Mouse (Mus musculus): ENCODE measurements at regions not wholly inside any gene's neighbourhood (a gene's known extent, or its start where the extent isn't known, plus 50 kb on each side); places are given as distances from the start of the nearest gene placed in this dataset.

DNA sequence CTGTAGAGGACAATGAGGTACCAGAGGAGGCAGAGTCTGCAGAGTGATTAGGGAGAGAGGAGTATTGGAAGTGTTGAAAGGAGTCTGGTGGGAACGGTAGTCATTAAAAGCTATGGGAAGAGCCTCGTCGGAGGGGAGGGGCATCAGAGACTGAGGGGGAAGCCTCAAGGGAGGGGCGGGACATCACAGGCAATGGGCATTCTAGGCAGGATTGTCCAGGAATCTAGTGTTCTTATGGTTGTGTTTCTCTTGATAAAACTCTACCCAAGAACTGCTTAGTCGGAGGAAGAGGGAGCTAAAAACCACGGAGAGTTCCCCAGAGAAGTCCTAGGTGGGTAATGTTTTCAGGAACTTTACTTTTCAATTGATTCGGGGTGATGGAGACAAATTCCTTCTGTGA lies 90.2 kb downstream of the Sec23ip start:
- DNase-seq (ENCODE audit: low spot score in 2 of 2), result no peak

DNA sequence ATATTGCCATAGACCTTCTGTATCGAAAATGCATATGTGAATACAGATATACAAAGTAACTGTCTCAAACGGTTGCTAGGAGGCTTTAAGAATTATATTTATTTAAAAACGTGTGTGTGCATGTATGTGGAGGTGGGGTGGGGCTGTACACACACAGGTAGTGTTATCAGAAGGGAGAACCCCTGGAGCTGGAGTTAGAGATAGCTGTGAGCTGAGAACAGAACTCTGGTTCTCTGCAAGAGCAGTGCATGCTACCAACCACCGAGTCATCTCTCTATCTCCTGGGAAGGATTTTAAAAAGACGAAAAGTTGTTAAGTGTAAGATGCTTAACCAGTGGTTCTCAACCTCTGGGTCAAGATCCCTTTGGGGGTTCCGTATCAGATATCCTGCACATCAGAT lies 91.7 kb downstream of the Sec23ip start:
- no peak for DNase-seq (ENCODE audit: low spot score in 2 of 2)

DNA sequence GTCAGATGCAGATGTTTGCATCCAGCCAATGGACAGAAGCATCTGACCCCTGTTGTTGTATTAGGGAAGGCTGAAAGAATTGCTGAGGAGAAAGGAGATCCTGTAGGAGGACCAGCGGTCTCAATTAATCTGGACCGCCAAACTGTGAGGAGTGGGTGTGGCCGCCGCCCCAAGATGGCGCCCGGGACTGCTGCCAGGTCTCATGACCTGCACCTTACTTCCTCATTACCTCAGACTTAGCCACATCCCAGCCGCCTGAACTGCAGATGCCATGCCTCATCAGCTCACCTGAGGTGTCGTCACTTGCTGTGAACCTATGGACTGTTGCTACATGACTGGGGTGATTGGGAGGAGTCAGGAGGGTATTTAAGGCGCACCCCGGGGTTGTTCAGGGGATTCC lies 97.8 kb downstream of the Sec23ip start:
- DNase-seq (ENCODE audit: low spot score in 2 of 2), result no peak

DNA sequence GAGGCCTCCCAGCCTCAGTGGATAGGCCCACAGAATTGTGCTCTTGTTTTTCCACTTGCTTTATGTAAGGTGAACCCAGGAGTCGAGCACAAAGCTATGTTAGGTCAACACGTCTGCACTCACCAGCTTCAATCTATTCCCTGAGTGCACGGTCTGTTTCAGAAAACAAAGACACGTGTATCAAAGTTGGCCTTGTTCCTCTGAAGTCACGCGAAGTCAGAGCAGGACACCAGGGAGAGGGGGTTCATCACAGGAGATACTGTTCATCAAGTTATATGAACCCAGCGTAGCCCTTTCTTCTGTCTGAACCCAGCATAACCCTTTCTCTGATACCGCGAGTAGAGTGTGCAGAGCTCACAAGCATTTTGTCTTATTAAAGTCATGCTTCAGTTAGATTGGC lies 98.8 kb downstream of the Sec23ip start:
- DNase-seq (ENCODE audit: low spot score in 2 of 2), result no peak

DNA sequence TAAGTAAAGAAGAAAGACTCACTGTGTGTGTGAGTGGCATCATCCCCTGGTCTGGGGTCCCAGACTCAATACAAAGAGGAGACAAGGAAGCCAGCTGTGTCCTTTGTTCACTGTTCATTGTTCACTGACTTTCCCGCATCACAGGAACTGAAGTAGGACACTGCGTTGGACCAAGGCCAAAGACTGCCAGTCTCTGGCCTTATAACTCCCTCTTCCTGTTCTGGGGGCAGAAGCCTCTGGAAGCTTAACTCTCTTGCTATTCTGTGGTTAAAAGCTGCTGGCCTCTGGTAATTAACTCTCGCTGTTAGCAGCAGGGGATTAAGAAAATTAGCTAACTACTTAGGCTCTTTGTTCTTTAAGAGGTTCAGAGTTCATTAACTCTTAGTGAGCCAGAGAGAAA lies 104.5 kb downstream of the Sec23ip start:
- no peak for DNase-seq (ENCODE audit: low spot score in 2 of 2)

DNA sequence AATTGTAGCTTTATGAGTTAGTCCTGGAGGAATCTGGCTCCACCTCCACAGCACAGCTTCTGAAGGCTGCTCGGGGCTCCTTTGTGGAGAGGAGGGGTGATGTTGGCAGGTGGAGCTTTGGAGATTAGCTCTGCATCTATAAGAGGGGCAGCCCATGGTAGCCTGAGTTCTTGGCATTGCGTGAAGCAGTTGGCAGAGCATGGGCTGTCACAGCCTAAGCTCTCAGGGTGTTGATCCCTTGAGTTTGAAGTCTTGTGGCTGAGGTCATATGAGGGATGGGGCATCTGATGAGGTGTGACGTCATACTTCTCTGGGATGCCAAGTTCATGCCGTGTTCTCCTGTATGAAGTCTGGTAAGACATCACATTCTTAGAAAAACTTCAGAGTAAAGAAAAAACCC lies 109.5 kb downstream of the Sec23ip start:
- DNase-seq (ENCODE audit: low spot score in 2 of 2), result no peak

DNA sequence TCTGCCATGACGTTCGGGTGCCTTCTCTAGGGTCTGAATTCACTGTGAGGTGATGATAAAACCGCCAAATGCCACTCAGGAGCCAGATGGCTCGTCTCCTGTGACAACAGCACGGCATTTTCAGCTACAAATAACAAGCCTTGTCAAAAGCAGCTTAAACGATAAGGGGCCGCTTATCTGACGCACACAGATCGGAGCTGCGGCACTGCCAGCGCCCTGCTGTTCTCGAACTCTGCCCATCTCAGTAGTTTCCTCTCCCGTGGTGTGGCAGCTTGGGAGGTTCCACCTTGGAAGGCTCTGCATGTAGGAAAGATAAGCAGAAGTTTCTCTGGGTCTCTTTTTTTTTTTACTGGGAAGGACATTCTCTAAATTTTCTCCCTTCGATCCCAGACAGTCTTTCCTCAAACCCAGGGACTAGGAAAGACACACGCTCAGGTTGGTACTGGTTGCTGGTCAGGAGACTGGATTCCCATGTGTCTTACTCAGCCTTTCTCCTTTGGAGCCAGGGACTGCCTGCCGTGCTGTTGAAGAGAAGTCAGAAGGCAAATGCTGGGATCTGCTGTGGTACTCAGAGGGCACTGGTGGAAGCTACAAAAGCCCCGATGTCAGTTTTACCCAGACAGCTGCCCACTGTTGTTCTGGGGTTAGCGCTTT lies 110.1 kb downstream of the Sec23ip start:
- DNase-seq (ENCODE audit: low spot score in 2 of 2), result peak in 1 of 2 experiments; percentile 28

DNA sequence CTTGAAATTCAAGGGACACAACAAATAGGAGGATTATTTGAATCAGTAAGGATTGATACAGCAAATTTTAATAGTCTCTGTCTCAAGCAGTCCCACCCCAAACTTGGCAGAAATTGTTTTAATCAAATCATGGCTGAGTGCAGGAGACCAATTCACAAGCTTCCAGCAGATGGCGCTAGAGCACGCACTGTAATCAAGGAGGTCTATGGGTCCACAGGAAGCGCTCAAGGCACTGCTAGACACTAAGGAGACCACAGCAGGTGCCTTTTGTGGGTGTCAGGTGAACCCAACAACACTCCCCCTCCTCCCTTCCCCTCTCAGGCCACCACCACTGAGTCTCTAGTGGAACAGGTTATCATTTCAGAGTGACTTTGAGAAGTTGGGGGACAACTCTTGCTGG lies 115.4 kb downstream of the Sec23ip start:
- peak; percentile 40 to 80 for DNase-seq (ENCODE audit: low spot score in 2 of 2)

DNA sequence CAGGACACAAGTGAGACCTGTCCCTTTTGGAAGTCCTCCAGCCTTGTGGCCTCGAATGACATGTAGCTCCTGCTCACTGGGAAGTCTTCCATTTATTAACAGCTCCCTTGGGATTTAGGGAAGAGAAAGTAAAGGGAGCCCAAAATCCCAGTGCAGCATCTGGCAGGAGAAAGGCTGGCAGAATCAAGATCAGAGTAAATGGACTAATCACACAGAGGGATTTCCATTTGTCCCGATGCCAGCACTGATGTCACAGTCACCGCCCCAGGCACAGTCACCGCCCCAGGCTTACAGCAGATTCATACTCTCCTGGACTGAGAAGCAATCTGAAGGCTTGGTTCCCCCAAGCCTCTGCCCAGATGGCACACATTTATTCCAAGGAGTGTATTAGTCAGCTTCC lies 116.0 kb downstream of the Sec23ip start:
- peak; percentile 28 to 46 for DNase-seq (ENCODE audit: low spot score in 2 of 2)

DNA sequence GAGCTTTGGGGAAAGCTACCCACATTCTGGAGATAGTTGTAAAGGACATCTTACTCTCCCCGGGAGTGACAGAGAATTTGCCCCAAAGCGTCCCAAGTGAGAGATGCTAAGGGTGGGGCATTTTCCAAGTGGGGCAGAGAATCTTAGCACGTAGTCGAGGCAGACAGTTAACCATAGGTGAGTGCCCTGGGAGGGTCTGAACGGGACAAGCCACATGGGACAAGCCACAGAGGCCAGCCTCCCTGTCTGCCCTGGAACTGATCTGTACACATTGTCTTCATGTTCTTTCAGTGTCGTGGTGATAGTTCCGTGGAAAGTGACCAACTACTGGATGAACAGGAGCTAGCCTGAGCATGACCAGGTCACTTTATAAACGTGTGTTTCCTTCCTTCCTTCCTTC lies 116.6 kb downstream of the Sec23ip start:
- DNase-seq (ENCODE audit: low spot score in 2 of 2), result no peak

DNA sequence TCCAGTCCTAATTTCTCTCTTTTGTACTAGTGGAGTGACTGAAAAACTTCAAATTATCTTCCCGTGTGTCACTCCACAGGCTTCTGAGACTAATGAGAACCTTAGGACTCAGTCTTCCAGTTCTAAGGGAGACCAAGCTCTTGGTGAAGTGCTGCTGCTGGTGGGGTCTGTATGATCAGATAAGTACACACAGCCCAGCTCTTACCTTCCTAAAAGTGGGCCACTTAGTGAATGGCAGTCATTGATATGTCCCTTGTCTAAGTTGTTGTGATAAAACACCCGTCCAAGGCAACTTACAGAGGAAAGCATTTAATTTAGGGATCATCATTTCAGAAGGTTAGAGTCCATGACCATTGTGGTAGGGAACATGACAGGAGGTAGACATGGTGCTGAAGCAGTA lies 124.1 kb downstream of the Sec23ip start:
- DNase-seq (ENCODE audit: low spot score in 2 of 2), result no peak

DNA sequence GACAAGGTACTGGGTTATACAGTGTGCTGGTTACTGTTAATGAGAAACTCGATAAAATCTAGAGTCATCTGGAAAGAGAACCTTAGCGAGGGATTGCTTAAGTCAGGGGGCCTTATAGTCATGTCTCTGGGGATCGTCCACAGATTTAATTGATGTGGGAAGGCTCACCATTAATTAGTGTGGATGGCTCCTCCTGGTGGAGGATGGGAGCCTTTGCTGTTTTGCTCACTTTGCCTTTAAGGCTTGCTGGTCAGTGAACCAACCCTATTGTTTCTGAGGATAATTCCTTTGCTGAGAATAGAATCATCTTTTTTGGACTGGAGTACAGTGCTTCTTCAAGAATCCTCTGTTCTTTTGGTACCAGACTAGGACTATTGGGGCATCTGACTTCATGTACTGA lies 139.3 kb downstream of the Sec23ip start:
- DNase-seq (ENCODE audit: low spot score in 2 of 2), result no peak

DNA sequence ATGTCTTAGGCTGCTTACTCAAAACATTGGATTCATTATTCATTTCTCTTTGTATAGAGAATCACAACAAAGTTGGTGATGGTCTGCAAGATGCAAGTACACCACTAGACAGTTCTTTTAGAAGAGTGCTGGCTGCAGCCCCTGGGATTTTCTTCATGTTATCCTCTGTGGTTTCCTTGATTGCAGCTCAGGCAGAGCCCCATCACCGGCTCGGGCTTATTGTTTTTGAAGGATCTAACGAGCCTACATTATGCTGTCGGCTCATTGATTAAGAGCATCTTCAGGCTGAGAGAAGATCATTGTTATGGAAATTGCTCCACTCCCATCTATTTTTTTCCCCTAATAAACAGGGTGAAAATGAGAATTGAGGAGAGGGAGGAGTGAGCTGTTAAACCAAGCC lies 140.8 kb downstream of the Sec23ip start:
- no peak for DNase-seq (ENCODE audit: low spot score in 2 of 2)

DNA sequence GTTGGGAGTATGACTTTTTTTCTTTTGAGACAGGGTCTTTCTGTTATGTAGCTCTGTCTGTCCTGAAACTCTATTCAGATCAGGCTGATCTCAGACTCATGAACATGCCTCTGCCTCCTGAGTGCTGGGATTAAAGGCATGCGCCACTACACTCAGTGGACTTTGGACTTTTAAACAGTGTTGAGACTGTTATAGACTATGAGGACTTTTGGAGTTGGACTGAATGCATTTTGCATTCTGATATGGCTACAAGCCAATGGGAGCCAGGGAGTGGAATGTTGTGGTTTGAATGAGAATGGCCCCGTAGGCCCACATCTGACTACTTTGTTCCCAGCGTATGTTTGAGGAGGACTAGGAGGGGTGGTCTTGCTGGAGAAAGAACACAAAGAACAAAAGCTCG lies 165.4 kb downstream of the Sec23ip start:
- no peak for DNase-seq (ENCODE audit: low spot score in 2 of 2)

DNA sequence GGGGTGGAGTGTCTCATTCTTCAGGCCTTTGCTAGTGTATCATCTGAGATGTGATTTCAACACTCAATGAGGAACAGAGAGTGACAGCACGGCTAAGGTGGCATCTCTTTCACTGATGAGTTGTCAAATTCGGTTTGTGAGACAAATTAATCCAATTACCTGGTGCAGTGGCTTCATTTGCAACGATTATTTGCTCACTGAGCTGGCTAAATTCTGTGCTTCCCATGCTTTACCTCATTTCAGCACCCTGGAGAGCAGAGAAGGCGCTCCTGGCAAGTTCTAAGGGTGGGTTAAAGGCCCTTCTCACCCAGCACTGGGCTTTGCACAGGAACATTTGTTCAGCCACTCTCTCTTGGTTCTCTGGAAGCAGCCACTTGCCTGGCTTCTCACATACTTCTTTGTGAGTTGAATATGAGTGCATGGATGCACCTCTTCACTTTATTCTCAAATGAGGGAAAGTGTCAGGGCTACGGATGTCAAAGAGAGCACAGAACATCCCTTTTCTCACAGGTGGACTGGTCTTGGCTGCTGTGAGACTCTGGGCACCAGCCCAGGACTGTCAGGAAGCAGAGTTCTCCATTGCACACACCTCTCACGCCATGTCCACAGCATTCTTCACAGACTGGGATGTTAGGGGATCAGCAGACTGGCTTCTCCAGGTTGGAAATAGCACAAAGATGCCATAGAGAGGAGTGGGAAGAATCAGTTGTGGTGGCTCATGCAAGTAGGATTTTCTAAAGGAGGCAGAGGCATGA lies 193.4 kb downstream of the Sec23ip start:
- DNase-seq (ENCODE audit: low spot score in 2 of 2), result no peak

DNA sequence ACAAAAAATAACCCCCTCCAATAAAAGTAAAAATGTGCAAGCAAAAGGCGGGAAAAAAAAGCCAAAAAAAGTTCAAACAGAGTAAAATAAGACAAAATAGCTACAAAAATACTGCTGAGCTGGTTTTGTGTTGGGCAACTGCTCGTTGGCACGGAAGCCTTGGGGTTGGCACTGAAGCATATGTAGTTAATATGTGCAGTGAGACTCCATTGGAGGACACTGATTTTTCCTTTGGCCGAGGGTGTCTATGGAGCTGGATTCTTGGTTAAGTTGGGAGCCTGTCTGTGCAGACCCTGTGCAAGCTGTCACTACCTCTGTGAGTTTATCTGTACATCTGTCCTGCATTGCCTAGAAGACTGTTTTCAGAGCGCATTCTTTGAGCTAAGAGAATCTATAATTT lies 215.8 kb downstream of the Sec23ip start:
- DNase-seq (ENCODE audit: low spot score in 2 of 2), result no peak

DNA sequence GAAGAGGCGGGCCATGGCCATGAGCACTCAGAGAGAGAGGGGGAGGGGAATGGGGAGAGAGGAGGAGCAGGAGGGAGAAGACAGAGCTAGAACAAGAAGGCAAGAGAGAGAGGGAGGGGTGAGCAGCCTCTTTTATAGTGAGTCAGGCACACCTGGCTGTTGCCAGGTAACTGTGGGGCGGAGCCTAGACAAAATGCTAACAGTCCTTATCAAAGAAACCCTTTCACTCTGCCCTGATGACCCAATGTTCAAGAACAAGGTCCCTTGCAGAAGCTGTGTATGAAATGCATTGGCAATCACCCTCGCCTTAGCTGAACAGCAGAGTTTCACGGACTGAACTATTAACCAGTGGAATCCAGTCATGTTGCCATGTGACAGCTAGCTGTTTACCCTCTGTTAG lies 235.2 kb downstream of the Sec23ip start:
- DNase-seq (ENCODE audit: low spot score in 2 of 2), result no peak

DNA sequence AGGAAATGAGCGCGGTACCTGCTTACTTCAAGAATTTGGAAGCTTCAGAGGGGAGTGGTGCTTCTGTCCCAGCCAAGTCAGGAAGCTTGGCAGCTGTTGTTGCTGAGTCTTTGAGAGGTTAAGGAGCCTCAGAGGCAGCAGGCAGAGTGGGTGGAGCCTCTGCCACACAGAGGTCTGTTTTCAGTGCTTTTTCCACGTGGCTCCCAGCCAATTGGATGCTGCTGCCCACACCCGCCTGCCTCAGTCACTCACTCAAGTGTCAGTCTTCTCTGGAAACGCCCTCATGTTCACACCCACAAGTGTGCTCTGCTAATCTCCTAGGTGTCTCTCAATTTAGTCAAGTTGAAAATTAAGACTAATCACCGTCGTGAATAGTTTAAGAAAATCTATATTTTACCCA lies 236.1 kb downstream of the Sec23ip start:
- DNase-seq (ENCODE audit: low spot score in 2 of 2), result peak in 1 of 2 experiments; percentile 3

DNA sequence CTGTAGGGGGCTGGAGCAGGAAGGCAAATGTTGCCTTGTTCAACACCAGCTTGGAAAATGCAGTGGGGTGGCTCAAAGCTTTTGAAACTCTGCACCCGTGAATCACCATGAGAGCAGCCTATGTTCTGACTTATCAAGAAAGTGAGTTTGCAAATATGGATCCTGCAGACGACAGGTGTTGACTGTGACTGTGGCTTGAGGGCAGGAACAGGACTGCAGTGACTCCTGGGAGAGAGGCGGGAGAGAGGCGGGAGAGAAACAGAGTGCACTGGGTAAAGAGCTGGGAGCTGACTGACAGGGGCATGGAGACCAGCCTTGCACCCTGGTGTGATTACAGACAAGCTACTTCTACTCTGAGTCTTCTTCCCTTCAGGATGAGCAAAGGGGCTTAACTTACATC lies 254.0 kb downstream of the Sec23ip start:
- DNase-seq (ENCODE audit: low spot score in 2 of 2), result no peak

DNA sequence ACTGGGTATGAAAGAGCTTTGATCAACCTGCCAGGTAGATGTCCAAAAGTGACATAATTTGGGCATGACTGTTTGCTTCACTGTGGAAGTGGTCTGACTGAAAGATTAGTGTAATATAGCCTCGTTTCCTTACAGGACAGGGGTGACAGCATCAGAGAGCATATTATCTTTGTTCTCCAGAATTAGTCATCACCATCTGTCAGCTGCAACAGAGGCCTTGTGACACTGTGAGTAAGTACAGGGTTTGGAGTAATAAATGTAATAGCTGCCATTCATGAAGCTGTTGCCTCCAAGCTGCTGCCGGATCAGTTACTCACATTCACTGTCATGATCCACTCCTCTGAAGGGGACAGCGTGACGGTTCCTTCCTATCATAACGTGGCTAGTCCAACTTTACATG lies 254.4 kb upstream of the Plpp4 start:
- DNase-seq (ENCODE audit: low spot score in 2 of 2), result peak; percentile 9 to 51

DNA sequence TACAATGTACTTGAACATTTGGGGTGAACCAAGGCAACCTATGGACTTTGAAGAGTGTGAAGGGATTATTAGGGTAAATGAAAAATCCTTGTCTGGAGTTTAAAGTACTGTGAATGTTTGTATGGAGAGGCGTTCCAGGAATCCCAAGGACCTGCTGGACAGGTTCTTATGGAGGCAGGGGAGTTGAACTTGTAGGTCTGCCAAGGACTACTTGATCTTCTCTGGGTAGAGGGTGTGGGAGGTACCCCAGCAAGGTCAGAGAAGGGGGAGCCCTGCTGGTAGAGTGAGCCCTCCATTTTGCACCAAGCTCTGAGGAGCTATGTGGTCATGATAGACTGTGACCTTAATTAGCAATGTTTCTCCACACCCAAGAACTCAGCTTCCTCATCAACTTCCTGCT lies 253.7 kb upstream of the Plpp4 start:
- no peak for DNase-seq (ENCODE audit: low spot score in 2 of 2)

DNA sequence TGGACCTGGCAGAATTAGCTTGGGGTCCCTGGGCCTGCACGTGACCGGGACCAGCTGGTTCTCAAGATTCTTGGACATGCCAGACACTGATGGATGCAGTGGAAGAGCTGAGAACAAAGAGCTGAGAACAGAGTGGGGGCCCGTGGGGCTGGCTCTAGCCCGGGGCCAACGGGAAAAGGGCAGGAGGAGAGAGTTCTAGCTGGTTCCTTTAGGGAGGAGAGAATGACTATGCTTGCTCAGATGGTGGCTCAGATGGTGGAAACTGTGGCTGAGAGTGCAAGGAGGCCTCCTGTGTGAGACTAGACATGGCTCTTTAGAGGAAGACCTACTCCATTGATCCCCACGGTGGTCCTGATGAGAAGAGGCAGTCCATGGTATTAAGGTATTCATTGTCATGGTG lies 240.5 kb upstream of the Plpp4 start:
- DNase-seq (ENCODE audit: low spot score in 2 of 2), result no peak

DNA sequence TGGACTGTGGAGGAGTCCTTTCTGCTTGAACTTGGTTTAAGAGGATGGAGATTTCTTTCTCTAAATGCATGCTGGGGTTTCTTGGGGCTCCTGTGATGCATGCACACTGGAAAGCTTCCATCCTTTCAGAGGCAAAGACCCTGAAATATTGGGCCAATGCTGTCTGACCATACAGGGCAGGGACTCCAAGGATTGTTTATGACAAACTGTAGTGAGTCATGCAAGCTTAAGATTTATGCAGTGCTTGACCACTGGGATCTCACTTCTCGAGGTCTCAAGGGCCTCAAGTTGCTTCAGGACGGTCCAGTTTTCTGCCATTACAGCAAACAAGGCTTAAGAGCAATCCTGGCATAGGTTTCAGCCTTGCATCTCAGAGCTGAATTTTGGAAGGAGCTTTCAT lies 229.7 kb upstream of the Plpp4 start:
- no peak for DNase-seq (ENCODE audit: low spot score in 2 of 2)
